Mouse (Mus musculus) T-helper 1 cell (primary cell): ENCODE data around the gene Hlcs.

ENCODE experiments used
- in situ Hi-C: fragments of 300-600 bp; cut with MboI, MseI; formaldehyde crosslinking; loops from one replicate; pipeline ENCODE4 v1.15.1; 2025; ENCODE audit warnings: high pct_unique_total_duplicates

The Hlcs gene

DNA sequence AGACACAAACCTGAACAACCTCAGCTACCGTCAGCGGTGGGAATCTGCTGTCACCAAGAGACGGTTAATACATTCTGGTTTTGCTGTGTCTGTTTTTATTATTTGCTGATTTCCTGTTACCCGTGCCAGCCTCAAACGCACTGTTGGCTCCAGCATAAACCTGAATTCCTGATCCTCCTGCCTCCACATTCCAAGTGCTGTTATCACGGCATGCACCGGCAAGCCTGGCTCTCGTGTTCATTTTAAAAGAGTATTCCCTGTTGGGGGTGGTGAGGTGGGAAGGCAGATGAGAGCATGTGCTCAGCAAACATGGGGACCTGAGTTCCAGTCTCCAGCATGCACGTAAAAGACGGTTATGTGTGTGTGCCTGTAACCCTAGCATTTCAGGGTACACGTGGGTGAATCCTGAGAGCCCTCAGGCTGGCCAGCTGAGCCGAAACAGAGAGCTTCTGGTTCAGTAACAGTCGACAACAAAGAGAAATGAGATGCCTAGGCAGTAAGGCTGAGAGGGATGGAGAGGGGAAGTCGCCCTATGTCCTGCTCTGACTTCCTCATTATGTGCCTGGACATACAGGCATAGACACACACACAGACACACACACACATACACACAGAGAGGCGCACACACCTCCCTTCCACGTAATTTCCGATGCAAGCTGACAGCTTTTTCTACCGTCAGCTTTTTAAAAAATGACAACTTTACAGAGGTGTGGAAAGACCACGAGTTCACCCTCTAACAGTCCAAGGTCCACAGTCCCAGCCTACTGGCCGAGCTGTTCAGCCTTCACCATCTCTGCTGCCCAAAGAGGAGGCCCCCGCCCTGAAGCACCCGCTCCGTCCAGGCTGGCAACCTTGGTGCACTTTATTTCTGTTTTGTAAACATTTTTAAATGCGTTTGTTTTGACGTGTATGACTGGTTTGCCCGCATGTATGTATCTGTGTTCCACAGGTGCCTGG, 107.6 kb downstream of the Hlcs start:
- in situ Hi-C loops, result no loop called here

DNA sequence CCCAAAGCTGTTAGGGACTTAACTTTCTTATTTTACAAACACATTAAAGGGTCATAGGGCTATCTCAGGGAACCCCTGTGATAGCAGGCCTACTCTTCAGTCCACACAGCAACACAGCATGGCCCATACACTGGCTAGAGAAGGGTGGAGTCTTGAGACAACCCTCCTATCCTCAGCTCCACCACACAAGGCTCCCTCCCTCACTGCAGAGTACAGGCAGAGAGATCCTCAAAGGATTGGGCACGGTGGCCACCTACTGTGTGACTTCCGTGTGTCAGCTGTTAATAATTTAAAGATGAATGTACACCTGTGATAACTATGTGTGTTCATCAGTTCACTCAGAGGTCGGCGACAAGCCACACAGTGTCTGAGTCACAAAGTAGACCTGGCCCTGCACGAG, 112.0 kb downstream of the Hlcs start:
- in situ Hi-C loops, result no loop called here

DNA sequence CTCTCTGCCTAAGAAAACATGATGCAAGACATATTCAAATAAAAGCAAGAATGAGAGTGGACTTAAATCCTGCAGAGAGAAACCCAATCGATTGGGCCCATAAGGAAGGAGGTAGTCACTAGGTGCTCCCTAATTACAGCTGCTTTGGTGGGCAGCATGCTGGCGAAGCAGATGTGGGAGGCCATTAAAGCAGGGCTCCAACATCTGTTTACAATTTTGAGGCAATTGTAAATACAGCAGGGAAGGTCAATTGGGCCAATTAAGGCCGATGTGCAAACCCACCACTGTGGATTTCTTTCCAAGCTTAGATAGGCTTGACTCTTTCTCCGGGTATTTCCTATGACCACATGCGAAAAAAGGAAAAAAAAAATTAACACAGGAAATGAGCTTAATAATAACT, 117.5 kb downstream of the Hlcs start:
- in situ Hi-C loops, result no loop called here

DNA sequence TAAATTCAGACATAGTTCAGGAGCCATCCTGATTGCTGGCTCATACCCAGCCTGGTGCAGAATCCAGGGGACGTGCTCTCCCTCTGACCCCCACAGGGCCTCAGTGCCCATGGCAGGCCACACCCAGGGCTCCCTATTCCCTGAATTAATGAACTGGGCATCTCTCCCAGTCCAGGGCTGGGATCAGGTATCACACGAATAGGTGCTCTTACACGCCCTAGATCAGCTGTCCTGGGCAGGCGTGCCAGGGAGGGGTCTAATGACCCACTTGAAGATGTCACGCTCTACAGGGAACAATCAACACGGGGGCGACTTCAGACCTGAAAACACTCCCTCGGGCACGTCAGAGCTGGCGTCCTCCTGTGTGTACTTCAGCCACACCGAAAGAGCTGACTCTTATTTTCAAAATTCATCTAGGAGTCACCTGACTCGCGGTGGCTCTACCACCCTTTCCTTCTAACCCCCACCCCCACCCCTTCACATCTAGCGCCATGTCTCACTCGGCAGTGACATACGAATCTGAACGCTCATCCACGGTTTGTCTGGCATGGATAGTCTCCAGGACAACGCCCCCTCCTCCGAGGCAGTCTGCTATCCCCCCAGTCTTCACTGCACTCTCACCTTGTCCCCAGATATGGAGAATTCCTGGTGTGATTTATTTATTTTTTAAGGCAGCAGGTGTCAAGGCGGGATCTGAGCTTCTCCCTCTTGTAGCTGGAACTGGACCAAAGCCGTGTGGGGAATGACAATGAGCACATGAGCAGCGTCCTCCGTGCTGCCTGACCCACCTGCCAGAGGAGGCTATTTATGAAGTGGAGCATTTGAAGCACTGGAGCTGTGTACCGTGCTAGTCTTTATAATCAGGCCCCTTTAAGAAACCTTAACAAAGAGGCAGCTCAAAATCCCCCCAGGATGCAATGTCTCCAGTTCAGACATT, 121.7 kb downstream of the Hlcs start:
- in situ Hi-C loops, result no loop called here

DNA sequence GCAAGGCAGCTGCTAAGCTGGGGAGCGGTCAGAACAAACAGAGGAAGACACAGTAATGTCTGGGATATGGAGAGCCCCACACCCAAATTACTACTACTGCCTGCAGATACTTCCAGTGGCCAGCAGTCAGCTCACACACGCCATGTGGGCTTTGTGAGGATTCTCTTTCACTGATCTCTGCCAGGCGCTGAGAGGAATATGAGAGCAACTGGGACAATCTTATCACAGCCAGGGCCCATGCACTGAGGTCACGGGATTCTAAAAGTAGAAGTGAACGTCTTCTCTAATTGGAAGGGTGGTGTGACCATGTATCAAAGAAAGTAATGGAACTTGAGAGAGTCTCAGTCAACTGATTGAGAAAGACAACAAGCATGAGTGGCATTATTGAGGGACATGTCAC, 123.1 kb downstream of the Hlcs start:
- in situ Hi-C loops, result no loop called here

DNA sequence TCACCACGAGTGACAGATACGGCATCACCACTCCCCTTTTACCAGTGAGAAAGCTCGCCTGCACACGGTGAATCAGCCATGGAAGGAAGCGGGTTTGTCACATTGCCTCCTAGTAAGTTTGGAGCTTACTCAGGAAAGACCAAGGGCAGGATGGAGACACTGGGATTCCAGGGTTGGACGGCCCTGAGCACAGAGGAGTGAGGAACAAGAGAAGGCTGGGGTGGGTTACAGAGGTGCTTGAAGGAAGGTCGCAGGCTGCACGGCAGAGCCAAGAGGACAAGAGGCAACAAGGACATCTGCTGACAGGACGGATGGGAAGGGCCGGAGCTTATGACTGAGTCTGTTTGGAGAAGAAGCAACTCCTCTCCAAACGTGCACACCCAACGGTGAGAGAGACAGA, 126.8 kb downstream of the Hlcs start:
- in situ Hi-C loops, result no loop called here

DNA sequence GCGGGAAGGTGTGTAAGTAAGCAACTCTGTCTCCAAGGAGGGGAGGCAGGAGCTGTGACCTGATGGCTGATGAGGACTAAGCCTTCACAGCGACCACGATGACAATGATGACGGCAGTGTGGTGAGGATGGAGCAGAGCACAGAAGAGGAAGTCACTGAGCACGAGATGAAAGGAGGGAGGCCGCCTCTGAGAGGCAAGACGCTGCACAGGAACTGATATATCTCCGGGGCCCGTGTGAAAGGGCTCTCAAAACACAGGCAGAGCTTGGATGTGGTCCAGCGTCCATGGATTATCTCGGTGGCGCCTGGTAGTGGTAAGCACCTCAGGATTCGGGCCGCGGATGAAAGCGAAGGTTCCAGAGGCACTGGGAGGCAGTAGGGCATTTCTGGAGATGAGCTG, 127.9 kb downstream of the Hlcs start:
- in situ Hi-C loops, result no loop called here

DNA sequence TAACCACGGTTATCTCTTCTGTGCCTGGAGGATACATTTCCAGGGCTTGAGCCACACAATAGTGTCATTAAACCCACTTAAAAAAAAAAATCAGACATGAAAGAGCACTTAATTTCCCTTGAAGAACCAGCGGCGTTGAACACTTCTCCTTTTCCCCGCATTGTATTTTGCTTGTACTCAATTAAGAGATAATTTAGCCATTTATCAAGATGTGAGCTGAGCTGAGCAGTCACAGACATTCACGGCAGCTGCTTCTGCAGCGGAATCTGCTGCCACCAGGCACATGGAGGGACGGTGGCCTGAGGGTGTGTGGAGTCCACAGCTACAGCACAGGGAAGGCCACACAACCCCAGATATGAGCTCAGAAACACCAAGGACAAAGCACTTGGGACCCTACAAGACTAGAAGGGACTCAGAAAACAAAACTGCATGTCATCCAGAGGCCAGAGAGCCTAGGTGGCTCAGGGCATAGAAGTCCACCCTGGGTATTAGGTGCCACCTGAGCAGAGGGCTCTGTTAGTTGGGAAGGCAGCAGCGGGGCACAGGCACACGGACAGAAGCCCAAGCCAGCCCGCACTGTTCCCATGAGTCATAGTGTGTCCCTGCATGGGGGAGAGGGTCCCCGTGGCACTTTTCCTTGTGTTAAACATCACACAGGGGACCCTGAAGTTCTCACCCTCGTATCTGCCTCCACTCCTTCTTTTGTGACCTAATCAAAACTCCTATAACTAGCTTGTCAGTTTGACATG, 133.1 kb downstream of the Hlcs start:
- in situ Hi-C loops, result loop anchor here (5.0 kb wide), 1 partner anchor 42 kb away; no protein-coding TSS in a partner anchor

DNA sequence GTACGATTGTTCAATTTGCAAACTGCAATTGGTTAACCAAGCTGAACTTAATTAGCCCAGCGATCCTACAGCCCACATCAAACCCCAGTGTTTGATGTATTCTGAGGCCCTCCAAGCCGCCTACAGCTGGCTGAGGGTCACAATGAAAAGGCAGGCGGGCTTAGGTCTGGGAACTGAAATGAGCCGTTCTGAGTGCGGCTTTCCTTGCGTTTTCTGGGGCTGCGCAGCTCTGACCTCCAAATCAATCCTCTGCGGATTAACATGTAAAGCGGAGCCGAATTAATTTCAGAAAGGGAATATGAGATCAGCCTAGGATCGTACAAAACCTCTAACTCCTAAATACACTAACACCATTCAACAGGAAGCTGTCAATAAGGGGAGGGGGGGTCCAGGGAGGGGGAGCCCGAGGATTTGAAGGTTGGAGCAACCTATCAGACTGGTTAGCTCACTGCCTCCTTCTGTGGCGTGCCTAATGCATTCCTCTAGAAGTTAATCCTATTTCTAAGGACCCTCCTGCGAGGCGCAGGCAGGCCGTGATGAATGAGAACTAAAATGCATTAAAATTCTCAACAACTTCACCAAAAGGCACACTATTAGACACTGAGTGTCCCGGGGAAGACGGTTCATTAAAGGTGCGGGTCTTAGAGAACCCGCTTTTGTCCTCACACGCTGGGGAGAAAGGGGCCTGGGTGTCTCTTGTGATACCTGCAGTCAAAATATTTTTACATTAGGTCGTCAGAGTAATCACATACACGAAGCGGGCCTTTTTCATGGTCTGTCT, 133.8 kb downstream of the Hlcs start:
- in situ Hi-C loops, result loop anchor here (5.0 kb wide), 1 partner anchor 43 kb away; no protein-coding TSS in a partner anchor

DNA sequence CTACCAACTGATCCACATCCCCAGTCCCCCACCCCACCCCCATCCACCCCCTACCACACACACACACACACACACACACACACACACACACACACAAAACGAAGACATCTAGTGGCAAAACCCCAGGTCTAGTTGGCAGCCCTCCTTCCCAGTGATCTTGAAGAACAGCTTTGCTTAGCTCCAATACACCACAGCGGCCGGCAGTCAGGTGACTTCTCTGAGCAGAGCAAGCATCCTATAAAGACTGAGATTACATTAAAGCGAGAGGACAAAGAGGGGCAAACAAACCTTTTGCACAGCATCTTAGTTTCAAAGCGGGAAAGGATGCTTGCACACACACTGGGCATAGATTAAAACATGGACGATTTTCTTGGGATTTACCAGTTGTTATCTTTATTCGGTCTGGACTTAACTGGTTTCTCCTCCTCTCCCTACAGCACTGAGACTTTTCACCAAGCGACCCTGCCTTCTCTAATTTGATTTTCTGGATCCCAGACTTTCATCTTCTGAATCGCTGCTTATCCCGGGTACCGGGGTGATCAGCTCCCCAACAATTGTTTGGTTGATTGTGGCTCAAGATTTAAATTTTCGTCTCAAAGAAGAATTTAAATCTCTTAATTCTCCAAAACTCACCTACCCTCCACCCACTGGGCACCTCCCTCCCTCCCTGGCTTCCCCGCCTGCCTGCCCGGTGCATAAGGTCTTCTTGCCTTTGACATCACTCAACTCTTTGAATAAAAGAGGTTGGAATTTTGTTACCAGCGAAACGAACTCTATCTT, 134.7 kb downstream of the Hlcs start:
- in situ Hi-C loops, result no loop called here

DNA sequence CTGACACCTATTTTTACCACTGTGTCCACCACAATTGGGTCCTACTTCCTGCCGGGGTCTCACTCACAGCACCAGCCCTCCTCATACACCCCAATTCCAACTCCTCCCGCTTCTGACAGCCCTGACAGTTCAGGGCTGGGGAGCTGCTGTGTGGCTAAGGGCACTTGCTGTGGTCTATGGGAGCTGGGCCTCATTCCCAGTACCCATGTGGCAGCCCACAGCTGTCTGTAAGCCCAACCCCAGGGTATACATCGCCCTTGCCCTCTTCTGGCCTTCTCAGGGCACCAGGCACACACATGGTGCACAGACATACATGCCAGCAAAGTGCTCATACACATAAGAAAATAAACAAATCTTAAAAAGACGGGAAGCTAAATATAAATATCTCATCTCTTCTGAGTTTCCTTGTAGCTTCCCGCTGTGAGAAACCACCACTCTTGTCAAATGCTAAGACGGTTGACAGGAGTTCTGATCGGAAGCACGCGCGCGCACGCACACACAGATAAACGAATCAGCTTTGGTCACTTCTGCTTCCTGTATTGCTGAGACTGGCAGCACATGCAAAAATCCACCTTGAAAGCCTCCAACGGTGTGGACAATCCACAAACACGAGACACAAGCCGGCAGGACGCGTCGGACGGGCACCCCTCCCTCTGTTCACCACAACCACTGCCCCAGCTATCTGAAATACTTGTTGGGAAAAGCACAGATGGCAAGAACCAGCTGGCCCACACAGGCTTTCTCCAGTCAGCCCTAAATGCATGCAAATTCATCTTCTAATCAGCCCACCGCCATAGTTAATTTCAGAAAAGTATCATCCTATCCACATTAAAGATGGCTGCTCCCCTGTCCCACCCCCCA, 136.1 kb downstream of the Hlcs start:
- in situ Hi-C loops, result no loop called here

DNA sequence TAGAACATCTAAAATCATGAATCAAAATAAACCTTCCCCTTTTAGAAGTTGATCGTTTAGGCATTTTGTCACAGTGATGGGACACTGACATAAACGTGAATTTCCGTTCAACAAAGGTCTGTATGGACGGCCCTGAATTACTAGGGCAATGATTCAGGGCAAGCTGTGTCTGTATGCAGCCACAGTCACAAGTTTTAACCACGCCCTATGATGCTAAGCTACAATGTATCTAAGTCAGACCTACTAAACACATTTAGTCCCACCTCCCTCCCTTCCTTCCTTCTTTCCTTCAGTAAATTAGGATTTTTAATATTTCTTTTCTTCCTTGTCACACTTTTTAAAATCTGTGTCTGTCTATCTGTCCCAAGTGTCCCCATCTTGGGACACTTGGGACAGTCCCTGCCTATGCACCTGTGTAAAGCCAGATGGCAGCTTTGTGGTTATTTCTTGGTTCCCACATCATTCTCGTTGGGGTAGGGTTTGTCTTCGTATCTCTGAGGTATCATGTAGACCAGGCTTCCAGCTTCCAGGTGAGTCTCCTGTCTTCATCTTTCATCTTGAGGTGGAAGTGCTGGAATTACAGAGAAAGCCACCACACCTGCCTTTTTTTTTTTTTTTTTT, 137.9 kb downstream of the Hlcs start:
- in situ Hi-C loops, result no loop called here

DNA sequence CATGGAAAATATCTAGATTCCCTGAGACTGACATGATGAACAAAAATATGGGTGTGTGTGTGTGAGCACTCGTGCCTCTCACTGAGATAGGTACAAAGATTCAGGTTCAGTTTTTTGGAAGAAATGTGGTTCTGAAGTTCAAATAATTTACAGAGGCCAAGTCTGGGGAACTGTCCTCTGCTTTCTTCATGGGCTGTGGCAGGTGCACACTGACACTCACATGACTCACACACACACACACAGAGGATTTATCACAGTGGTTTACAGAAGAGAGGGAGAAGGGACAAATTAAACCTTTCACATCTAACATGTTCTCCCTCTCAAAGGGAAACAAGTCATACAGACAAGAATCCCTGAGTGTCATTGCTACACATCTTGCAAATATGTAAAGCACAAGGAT, 140.0 kb downstream of the Hlcs start:
- in situ Hi-C loops, result loop anchor here (5.0 kb wide), 1 partner anchor 41 kb away; no protein-coding TSS in a partner anchor

DNA sequence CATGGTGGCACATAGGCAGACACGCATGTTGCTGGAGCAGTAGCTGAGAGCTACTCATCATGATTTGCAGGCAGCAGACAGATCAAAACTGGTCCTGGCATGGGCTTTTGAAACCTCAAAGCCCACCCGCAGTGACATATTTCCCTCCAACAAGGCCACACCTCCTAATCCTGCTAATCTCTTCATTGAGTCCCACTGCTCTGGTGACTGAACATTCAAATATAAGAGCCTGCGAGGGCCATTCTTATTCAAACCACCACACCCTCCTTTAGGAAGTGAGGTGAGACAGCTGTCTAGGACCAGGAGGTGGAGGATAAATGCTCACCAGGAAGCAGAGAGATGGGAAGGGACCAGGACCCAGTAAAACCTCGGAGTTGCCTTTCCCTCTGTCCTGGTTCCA, 143.2 kb downstream of the Hlcs start:
- in situ Hi-C loops, result loop anchor here (5.0 kb wide), 1 partner anchor 38 kb away; no protein-coding TSS in a partner anchor

DNA sequence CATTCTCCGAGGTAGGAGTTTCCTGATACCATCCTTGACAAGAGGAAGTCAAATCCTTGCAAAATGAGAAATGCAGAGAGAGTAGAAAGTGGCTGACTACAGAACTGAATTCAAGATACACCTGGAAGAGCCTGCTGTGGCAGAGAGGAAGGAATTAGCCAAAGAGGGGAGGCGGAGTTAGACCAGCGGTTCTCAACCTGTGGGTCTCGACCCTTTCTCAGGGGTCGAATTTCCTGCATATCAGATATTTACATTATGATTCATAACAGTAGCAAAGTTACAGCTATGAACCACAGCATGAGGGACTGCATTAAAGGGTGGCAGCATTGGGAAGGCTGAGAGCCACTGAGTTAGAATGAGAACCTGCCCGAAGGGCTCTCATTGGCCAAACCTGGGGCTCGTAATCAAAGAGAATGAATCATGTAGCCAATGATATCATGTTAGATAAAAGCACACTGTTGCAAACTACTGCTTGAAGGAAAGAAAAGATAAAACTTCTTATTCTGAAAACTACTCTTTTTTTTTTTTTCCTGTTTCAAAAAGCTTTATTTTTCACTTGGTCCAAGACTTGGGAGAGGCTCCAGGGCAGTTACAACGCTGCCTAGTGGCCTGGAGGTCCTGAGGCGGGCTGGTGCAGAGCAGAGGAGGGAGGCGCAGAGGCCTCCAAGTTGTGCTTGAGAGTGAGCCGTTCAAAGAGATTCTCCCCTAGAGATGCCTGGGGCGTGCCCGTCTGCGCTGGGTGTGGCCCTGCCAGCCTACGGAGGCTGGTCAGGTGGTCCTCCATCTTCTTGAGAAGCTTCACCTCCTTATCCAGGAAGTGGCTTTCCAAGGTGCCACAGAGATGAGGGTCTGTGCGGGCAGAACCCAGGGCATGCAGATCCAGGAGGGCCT, 144.5 kb downstream of the Hlcs start:
- in situ Hi-C loops, result no loop called here

DNA sequence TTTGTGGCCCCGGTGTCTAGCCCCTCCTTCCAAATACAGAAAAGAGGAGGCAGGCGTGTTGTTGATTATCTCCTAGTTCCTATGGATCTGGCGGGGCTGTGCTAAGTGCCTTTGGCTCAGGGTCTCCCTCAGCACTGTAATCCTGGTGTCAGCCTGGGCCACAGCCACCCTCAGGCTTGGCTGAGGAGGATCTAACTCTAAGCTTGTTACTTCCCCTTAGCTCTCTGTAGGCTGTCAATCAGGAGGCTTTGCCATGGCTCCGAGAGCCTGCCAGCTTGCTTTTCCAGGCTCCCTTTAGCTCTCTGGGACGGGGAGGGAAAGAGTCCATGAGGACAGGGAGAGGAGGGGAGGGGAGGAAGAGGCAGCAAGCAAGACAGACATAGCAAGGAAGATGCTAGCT, 148.4 kb downstream of the Hlcs start:
- in situ Hi-C loops, result no loop called here

DNA sequence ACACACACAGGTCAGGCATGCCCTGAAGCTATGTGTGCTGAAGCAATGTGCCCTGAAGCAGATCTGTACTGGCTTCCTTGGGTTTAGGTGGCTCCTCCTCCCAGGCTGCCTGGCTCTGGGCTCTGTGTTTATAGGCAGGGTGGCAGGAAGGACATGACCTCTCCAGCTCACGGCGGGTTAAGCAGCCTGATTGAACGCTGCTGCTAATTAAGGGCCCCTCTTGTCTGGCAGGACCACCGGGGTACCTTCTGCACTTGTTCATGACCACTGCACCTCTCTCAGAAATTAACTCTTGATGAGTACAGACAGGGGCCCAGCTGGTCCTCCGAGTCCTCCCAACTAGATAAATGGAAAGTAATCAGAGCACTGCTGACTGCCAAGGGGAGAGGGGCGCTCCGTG, 149.1 kb downstream of the Hlcs start:
- in situ Hi-C loops, result no loop called here
